Mouse (Mus musculus): Measurements from ENCODE around the gene Mchr1.

The Mchr1 gene

DNA sequence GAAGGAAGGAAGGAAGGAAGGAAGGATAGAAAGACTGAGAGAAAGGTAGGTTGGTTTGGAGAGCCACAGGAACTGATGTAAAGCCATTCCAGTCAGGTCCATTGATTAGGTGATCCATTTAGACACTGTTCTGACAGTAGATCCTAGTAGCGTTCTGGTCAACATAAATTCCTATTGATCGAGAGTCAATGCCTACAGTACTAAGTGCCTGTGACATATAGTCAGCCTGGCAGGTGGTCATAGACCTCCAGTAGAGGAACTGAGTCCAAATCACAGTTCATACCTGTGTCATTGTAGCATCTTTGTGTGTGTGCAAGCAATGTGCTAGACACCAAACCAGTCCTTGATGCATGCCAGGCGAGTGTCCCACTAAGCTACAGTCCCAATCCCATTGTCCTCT is 7.0 kb upstream of the Mchr1 start:
- DNase-seq, result no peak

GRCm38 (mm10) chr15:81229791-81230190 is 5.5 kb upstream of the Mchr1 start:
- no peak for DNase-seq

DNA sequence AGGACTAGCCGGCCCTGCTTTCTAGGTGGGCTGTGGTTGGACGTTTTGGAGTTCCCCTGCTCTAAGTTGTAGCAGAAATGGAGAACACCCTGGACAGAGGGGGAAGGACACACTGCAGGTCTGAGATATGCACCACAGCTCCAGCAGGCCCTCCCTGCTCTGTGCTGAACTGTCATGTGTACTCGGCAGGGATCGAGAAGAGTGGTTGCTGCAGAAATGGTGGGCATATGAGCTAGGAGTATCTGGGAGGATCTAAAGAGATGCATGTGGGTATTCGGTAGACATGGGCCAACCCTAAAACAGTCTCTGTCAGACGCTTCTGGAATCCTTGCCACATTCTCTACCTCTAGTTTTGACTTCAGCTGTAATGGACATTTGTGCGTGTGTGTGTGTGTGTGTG is 4.0 kb upstream of the Mchr1 start:
- DNase-seq, result no peak

DNA sequence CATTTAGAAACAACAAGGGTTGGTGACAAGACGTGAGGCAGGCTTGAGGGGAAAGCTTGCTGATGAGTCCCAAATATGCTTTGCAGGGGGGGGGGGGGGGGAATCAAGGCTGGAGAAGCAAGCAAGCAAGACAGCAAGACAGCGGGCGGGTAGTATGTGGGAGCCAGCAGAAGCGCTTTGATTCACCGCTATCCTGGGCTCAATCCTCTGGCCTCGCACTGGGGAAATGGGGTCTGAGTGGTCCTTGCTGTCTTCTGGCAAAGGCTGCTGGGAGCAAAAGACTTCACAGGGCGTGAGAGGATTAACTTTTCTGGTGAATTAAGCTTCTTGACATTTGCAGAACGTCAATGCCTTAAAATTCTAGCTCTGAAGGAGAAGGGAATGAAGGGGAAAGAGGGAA is 763 bp downstream of the Mchr1 start:
- no peak for DNase-seq

GRCm38 (mm10) chr15:81237471-81237870 is 2.2 kb downstream of the Mchr1 start:
- no peak for DNase-seq

- peak; percentile 29 for DNase-seq
Measured at GRCm38 (mm10) chr15:81239261-81239660, 4.0 kb downstream of the Mchr1 start.

- no peak for DNase-seq
Measured at GRCm38 (mm10) chr15:81239794-81240343, 4.6 kb downstream of the Mchr1 start.

DNA sequence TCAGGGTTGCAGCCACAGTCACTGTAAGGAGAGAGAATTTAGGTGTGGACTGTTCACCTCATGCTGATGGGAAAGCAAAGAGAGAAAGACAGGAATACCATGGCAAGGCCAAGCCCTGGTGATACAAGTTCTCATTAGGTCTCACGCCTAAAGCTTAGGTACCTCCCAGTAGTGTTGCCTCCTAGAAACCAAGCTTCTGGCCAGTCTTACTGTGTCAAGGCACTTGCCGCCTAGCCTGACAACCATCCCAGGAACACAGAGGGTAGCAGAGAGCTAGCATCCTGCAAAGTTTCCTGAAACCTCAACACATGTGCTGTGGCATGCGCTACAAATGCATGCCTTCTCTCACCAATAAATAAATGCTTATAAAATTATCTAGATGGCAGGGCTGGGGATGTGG is 11.6 kb downstream of the Mchr1 start:
- DNase-seq, result no peak

DNA sequence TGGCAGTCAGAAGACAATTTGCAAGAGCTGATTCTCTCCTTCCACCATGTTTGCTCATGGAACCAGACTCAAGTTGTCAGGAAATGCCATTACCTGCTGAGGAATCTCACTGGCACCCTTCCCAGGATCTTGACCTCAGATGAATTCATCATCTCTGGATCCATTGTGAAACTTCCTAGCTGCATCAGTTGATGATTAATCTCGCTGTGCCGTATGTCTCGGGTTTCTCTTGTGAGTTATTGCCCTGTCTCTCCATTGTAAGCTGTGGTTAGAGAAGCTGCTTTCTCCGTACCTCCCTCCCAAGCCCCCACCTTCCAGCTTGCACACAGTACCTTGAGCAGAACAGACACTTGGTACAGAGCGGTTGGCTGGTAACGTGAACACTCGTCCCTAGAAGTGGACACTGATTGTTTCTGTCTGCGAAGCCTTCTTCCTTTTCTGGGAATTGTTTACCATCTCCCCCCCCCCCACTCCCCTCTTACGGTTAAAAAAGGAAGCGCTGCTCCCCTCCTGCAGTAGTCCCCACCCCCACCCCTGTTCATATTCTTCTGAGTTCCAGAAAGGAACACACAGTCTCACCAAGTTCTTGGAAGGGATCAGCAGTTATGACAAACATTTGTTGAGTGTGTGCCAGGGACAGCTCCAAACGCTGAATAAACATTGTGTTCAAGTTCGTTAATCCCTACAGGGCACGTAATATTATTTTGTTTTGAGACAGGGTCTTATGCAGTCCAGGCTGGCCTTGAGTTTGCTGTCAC is 12.5 kb downstream of the Mchr1 start:
- no peak for DNase-seq

DNA sequence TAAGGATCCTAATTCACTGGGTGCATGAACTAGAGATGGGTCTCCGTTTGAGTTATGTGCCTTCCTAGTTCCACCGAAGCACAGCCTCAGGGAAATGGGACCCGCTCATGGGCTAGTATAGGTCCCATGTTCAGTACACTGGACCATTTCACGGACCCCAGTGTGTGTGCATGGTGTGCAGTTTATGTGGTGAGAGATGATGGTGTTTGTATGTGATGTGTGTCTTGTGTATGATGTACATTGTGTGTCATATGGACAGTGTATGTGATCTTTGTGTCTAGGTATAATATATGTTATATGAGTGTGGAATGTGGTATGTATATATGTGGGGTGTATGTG is 13.0 kb downstream of the Mchr1 start:
- no peak for DNase-seq

DNA sequence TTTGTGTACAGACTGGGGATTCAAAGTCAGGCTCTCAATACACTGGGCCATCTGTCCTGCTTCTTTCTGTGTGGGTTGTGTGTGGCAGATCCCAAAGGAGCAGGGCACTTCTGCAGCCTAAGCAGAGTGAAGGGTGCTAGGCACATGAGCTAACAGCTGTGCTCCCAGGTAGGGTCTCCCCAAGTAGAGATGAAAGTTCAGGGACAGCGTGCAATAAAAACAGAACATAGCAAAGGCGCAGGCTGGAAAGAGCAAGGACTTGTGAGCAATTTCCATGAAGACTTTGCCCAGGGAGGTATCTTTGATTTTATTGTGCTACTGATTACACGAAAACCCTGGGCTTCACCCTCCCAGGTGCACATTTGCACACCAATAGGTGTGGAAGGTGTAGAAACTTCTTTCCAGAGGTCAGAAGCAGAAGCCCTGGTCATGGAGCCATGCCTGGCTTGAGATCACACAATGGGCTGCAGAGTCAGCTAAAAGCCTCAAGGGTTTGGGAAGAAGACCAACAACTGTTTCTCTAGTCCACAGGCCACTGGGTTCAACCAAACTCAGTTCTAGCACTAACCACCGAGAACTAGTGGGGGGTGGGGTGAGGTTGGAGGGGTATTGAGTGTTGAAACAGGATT is 13.8 kb downstream of the Mchr1 start:
- no peak for DNase-seq

- no peak for DNase-seq
Measured at GRCm38 (mm10) chr15:81252626-81253174, 17.4 kb downstream of the Mchr1 start.

GRCm38 (mm10) chr15:81253585-81253984 is 18.3 kb downstream of the Mchr1 start:
- DNase-seq, result no peak

- no peak for DNase-seq
Measured at GRCm38 (mm10) chr15:81254113-81254640, 18.9 kb downstream of the Mchr1 start.

- DNase-seq, result no peak
Measured at GRCm38 (mm10) chr15:81255063-81255462, 19.8 kb downstream of the Mchr1 start.

DNA sequence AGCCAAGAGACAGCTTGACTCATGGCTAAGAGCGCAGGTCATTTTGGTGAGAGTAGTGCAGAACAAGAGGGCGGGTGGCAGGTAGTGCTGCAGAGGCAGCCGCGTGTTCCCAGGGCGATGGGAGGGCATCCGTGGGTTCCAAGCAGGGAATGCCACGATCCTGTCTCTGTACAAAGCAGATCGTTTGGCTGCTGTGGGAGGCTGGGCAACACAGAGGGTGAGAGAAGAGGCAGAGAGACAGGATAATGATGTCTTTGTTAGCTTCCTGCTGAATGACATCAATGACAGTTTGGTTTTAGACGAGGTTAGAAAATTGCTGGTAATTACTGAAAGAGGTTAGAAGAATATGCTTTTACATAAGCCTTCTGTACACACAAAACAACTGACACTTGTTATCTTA is 23.0 kb downstream of the Mchr1 start:
- DNase-seq, result no peak

GRCm38 (mm10) chr15:81259304-81259703 is 24.0 kb downstream of the Mchr1 start:
- no peak for DNase-seq

- no peak for DNase-seq
Measured at GRCm38 (mm10) chr15:81260208-81260607, 24.9 kb downstream of the Mchr1 start.

DNA sequence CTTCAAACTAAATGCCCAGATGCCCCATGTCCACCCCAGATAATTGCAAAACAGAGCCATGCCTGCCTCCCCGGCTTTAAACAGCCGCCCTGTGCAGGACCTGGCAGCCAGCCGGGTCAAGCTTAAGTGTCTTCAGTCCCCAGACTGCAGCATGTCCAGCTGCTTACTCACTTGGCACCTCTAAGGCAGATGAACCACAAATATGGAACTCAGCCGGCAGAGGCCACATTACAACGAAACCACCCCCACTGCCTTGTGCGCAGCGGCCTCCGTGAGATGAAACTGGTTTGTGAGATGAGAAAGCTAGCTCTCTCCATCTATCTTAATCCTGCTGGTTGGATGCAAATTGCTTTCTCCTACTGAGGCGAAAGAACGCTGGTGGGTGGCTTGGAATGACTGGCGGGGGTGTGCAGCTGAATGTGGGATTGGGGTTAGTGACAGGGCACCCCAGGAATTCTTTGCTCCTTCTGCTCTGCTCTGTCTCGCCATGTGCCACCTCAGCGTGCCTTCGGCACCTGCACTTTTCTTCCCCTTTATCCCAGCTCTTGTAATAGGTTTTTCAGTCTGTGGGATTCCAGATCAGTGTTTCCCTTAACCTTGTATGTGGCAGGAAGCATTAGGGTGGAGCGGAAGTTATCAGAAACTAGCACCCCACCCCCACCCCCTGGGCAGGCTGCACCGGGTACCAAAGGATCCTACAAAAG is 29.2 kb downstream of the Mchr1 start:
- DNase-seq, result no peak

DNA sequence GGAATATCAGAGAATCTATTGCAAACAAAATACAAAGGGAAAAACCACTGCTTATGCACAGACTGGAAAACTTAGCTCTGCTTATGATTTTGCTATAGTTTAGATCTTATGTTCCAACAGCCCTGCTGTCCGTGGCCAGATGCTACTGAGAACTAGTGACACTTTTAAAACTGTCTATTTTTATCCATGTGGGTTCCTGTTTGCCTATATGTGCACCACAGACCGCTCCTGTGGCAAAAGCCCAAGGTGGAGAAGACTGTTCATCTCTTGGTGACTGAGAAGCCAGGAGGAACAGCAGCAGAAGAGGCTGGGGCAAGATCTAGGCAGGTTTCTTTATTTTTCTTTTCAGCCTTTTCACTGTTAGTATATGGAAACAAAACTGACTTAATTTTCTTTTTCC is 32.1 kb downstream of the Mchr1 start:
- no peak for DNase-seq

- DNase-seq, result no peak
Measured at GRCm38 (mm10) chr15:81272305-81273053, 37.2 kb downstream of the Mchr1 start.

DNA sequence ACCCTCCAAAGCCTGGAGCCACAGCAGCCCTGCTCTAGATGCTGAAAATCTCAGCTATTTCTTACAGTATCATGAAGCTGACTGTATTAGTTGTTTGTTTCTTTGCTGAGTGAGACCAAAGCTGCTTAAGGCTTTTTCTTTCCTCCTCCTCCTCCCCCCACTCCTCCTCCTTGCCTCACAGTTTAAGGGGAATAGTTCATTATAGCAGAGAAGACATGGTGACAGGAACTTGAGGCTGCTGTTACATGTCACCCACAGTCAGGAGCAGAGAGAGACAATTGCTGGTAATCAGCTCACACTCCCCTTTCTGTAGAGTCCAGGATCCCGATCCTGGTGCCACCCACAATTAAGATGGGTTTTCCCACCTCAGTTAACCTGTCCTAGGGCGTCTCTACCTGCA is 38.1 kb downstream of the Mchr1 start:
- DNase-seq, result no peak

DNA sequence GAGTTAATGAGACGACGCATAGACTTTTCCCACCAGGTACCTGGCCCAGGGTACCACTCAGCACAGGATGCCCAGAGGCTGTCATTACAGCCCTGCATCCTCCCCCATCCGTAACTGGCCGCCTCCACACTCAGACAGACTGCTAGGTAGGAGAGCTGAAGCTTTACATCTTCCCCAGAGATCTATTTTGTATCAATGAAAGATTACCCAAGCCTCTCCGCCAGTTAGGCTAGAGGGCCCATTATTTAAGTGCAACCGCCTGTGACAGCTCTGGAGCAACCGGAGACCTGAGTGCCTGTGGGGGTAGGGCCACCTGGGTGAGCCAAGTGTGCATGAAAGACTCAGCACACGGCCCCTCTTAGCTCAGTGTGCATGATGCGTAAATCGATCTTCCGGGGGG is 42.6 kb downstream of the Mchr1 start:
- no peak for DNase-seq
